Mouse (Mus musculus): ENCODE data around the gene Zcchc2.

GRCm38 (mm10) chr1:106069867-106070543, 79.8 kb downstream of the Zcchc2 start:
- TF ChIP-seq EP300 (optimal IDR thresholded peaks at IDR 0.05) (no peak), CTCF (IDR thresholded peaks at IDR 0.05; ENCODE audit: low read depth) (no peak)
